Mouse (Mus musculus) left cerebral cortex, postnatal 36 days (tissue): ENCODE results near the gene Rnf40. TPM values are rescaled to one million over a fixed set of nuclear protein-coding genes. Genes with fewer than 3 reads are reported as not detected.
A peak's percentile ranks its signal among the peaks of the same experiment; 100 is the strongest.

Source experiments
- DNase-seq, 2 experiments: peaks; one replicate each; pipeline ENCODE4 v3.0.0; 2021 to 2022; ENCODE audit warnings: low spot score in 2 of 2, mixed read lengths in 1 of 2
- intact Hi-C: fragments of 180-260 bp; cut with DNase I; formaldehyde crosslinking; loops from one replicate; pipeline ENCODE4 v1.15.1; 2025
- total RNA-seq, 2 experiments: library from RNA; stranded (reverse); gene quantifications; 2 replicates each; pipeline ENCODE4 v1.2.3; 2021

Rnf40 gene
- total RNA-seq = 10 to 100 TPM; 63.1 to 81.0 TPM

- intact Hi-C loops = no loop called here
- DNase-seq = peak; percentile 93 to 95
Observed at GRCm38 (mm10) chr7:127588011-127588871, at the start of gene Rnf40, which contains the start of gene Ccdc189. Gene Rnf40, plus strand, starts transcription at chr7:127588767. Gene Ccdc189, minus strand, starts transcription at chr7:127588595.

GRCm38 (mm10) chr7:127541671-127542070, 46.9 kb upstream of the Rnf40 start:
- intact Hi-C loops = no loop called here
- no peak for DNase-seq

GRCm38 (mm10) chr7:127549116-127549835, 39.3 kb upstream of the Rnf40 start:
- DNase-seq = no peak

GRCm38 (mm10) chr7:127551558-127551957, 37.0 kb upstream of the Rnf40 start:
- intact Hi-C loops = no loop called here
- no peak for DNase-seq

More at GRCm38 (mm10) chr7:127549116-127549835, 39.3 kb upstream of the Rnf40 start:
- intact Hi-C loops = no loop called here

- DNase-seq = no peak
- intact Hi-C loops = no loop called here
Observed at GRCm38 (mm10) chr7:127560580-127560979, 28.0 kb upstream of the Rnf40 start.

GRCm38 (mm10) chr7:127561340-127561858, 27.2 kb upstream of the Rnf40 start, which contains the start of gene Tmem265:
Gene Tmem265, plus strand, starts transcription at chr7:127561390.
- DNase-seq = no peak
- intact Hi-C loops = no loop called here

GRCm38 (mm10) chr7:127564381-127565150, 24.0 kb upstream of the Rnf40 start:
- no peak for DNase-seq
- intact Hi-C loops = no loop called here

GRCm38 (mm10) chr7:127572895-127573471, 15.6 kb upstream of the Rnf40 start, which contains the start of gene Phkg2:
Gene Phkg2, plus strand, starts transcription at chr7:127573340.
- peak; percentile 89 to 91 for DNase-seq
- intact Hi-C loops = no loop called here

- intact Hi-C loops = no loop called here
- DNase-seq = peak in 1 of 2 experiments; percentile 29
Observed at GRCm38 (mm10) chr7:127573503-127574008, 15.0 kb upstream of the Rnf40 start.

GRCm38 (mm10) chr7:127574115-127574514, 14.5 kb upstream of the Rnf40 start:
- DNase-seq = no peak
- intact Hi-C loops = no loop called here

GRCm38 (mm10) chr7:127583260-127583659, 5.3 kb upstream of the Rnf40 start:
- intact Hi-C loops = no loop called here
- DNase-seq = no peak

- no peak for DNase-seq
- intact Hi-C loops = no loop called here
Observed at GRCm38 (mm10) chr7:127585031-127585430, 3.5 kb upstream of the Rnf40 start.

- DNase-seq = no peak
- intact Hi-C loops = no loop called here
Observed at GRCm38 (mm10) chr7:127586149-127586548, 2.4 kb upstream of the Rnf40 start.

- intact Hi-C loops = no loop called here
Observed at GRCm38 (mm10) chr7:127587196-127587595, 1.4 kb upstream of the Rnf40 start.

GRCm38 (mm10) chr7:127588901-127589300, 334 bp downstream of the Rnf40 start:
- intact Hi-C loops = no loop called here
- DNase-seq = no peak

More at GRCm38 (mm10) chr7:127587196-127587595, 1.4 kb upstream of the Rnf40 start:
- no peak for DNase-seq

- intact Hi-C loops = no loop called here
- DNase-seq = no peak
Observed at GRCm38 (mm10) chr7:127589637-127590036, 1.1 kb downstream of the Rnf40 start.

GRCm38 (mm10) chr7:127591108-127591507, 2.5 kb downstream of the Rnf40 start:
- DNase-seq = no peak
- intact Hi-C loops = no loop called here

GRCm38 (mm10) chr7:127592575-127592974, 4.0 kb downstream of the Rnf40 start:
- no peak for DNase-seq
- intact Hi-C loops = no loop called here

GRCm38 (mm10) chr7:127596747-127597146, 8.2 kb downstream of the Rnf40 start:
- no peak for DNase-seq
- intact Hi-C loops = no loop called here
